Mouse (Mus musculus): ENCODE results near the gene Foxj2.

GRCm38 (mm10) chr6:122879781-122880505 is 60.2 kb downstream of the Foxj2 start:
- TF ChIP-seq CTCF (IDR thresholded peaks at IDR 0.05; ENCODE audit: low read depth) (no peak), EP300 (IDR thresholded peaks at IDR 0.05; ENCODE audit: low read depth) (no peak)
